Mouse (Mus musculus) myocyte (in vitro differentiated cells): ENCODE measurements around the gene Capn9.

ENCODE experiments used
- CEBPB ChIP-seq: IDR thresholded peaks from 2 replicates; pipeline ENCODE4 v1.6.1; 2011; ENCODE audit warnings: mild to moderate bottlenecking, moderate library complexity; ENCODE audit not compliant: poor library complexity, insufficient read depth, severe bottlenecking
- E2F4 ChIP-seq: IDR thresholded peaks from one replicate; pipeline ENCODE4 v1.6.1; 2011; ENCODE audit warnings: mild to moderate bottlenecking, control low read depth, moderate library complexity; ENCODE audit not compliant: insufficient read depth
- MYOD1 ChIP-seq, 3 experiments: IDR thresholded peaks; one replicate each; pipeline ENCODE4 v1.6.1; 2011; ENCODE audit warnings: control low read depth in 2 of 3, low read depth in 2 of 3, mild to moderate bottlenecking in 2 of 3, moderate library complexity in 1 of 3; ENCODE audit not compliant: insufficient read length in 2 of 3, control insufficient read depth in 1 of 3
- POLR2A ChIP-seq: IDR thresholded peaks from one replicate; pipeline ENCODE4 v1.6.1; 2011; ENCODE audit warnings: low read depth, mild to moderate bottlenecking, control low read depth, moderate library complexity; ENCODE audit not compliant: insufficient read length
- TCF12 ChIP-seq: IDR thresholded peaks from one replicate; pipeline ENCODE4 v1.6.1; 2011; ENCODE audit warnings: mild to moderate bottlenecking, control low read depth; ENCODE audit not compliant: poor library complexity, insufficient read depth, severe bottlenecking
- USF1 ChIP-seq: IDR thresholded peaks from one replicate; pipeline ENCODE4 v1.6.1; 2011; ENCODE audit warnings: low read depth, mild to moderate bottlenecking, control low read depth, moderate library complexity

DNA sequence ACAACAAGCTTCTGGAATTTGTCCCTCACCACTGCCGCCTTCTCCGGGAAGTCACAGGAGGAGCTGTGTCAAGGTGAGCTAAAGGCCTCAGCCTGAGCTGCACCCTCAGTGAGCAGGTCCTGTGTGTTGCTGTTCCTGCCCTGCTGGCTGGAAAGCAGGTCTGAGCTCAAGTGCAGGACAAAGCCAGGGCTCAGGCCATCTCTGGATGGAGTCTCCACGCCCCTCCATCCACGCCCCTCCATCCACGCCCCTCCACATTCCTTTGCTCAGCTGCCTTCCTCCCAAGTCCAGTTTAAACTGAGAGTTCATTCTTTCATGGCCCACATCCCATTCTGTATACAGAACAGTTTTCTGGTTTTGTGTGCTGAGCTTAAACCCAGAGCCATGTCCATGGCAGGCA lies 40.5 kb upstream of the Capn9 start:
- TF ChIP-seq POLR2A (no peak), E2F4 (no peak), CEBPB (no peak), USF1 (no peak), TCF12 (no peak), MYOD1 (IDR thresholded peaks at IDR 0.05; ENCODE audit: control insufficient read depth in 1 of 3, insufficient read length in 2 of 3, low read depth in 2 of 3) (no peak)
